Mouse (Mus musculus): Measurements from ENCODE around the gene Gm49322.

- TF ChIP-seq CTCF (conservative IDR thresholded peaks at IDR 0.05; ENCODE audit: low read length) (no peak), NANOG (IDR thresholded peaks at IDR 0.05; ENCODE audit: borderline replicate concordance, low read length) (no peak), POU5F1 (IDR thresholded peaks at IDR 0.05; ENCODE audit: borderline replicate concordance, low read length) (no peak)
Observed at GRCm38 (mm10) chr10:80656130-80656862, 50.5 kb downstream of the Gm49322 start.
